Mouse (Mus musculus) embryo, embryonic 9.5 days (tissue): Measurements from ENCODE around the gene Kremen2.
"Not testable (repeated sequence)": the region's sequence is repeated elsewhere in the genome, so short reads cannot be mapped to it uniquely, and the experiment has no call there.

ENCODE experiments used
- DNase-seq: peaks from one replicate; pipeline ENCODE4 v3.0.0-alpha.2; 2017; ENCODE audit errors: extremely low spot score

Kremen2 gene

DNA sequence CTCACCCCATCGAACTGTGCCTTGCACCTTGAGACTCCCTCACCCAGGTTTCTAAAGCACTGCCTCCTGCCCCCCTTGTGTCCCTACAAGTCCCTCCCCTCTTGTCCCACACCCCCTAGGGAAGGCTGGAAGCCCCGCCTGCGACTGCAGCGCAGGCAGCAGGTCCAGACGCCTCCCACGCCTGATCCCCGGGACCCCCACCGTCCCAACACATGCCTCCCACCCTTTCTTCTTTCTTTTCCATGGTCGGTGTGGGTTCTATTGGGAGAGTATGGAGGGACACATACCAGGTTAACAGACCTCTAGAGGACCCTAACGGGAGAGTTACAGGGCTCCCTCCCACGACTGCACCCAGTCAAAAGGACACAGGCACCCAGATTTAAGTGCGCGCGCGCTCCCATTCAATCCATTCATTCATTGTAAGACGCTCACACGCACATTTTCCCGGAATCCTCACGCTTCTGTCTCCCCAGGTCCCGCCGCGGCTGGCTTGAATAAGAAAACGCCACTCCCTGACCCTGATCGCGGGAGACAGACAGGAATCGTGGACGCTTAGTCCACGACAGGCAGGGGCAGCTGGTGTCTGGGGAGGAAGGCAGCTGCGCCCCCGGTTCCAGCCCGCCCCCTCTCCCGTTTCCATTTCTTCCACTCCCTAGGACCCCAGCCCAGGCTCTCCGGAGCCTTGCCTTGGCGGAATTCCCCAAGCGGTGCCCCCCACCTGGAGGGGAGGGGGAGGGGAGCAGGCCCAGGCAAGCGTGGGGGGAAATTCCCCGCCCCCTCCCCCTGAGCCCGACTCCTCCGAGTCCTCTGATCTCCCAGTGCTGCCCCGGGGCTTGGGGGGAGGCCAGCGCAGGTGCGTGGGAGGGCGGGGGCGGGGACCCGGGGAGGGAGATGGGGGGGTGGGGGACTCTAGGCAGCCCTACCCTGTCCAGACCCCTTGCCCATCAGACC lies at the start of gene Kremen2:
Kremen2 (minus strand) TSS at position 533 of the 951 bp plus-strand sequence.
- peak; percentile 29 for DNase-seq

DNA sequence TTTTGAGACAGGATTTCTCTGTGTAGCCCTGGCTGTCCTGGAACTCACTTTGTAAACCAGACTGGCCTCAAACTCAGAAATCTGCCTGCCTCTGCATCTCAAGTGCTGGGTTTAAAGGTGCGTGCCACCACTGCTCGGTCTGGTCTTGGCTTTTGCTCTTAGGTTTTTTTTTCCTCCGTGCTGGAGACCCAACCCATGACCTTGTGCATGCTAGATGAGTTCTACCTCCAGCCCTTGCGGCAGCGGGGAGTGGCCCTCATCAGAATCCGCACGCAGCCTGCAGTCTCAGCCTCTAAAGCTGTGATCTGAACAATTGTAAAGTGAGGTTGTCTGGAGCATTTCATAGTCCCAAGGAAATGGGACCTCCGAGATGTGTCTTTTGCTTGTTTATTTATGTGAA lies 49.7 kb upstream of the Kremen2 start:
- no peak for DNase-seq

DNA sequence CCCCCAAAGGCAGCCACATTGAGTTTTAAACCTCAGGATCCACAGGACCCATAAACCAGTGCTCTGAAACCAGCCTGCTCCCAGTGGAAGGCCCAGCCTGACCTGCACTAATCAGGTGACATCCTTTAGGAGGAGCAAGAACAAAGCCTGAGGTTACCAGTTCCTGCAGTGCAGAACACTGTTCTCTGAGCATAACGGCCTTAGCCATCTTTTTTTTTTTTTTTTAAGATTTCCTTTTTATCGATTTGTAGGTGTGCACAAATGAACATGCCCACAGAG lies 45.4 kb upstream of the Kremen2 start:
- no peak for DNase-seq

DNA sequence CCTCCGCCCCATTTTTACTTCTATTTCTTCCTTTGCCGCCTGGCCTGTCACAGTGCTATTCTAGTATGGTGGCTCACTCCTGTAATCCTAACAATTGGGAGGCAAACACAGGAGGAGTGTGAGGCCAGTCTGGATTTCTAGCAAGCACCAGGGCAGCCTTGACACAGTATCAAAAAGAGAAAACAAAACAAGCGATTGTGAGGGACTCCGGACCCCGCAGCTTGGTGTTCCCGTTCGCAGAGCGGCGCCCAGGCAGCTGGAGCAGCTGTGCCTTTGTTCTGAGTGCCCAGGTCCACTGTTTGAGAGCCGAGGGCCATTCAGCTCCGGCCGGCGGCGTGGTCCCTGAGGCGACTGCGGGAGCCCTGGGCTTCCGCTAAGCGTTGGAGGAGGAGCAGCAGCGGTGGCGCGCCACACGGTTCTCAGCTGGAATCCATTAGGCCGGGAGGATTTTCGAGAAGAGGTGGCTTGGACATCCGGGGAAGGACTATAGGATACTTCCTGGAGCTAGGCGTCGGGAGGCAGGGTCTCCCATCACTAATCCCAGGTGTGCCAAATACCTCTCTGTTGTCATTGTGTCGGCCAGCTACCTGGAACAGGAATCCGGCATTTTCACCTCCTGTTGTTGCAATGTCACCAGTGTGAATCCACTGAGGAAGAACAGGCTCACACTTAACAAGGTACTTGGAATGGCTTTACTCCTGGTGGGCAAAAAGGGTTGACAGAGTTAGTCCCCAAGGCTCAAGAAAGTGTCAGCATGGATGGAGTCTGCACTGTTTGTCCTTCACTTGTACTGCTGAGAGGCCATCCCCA lies 44.8 kb upstream of the Kremen2 start, which contains the start of gene Srrm2:
Srrm2 (plus strand) TSS at position 264 of the 810 bp plus-strand sequence.
- peak; percentile 79 for DNase-seq

DNA sequence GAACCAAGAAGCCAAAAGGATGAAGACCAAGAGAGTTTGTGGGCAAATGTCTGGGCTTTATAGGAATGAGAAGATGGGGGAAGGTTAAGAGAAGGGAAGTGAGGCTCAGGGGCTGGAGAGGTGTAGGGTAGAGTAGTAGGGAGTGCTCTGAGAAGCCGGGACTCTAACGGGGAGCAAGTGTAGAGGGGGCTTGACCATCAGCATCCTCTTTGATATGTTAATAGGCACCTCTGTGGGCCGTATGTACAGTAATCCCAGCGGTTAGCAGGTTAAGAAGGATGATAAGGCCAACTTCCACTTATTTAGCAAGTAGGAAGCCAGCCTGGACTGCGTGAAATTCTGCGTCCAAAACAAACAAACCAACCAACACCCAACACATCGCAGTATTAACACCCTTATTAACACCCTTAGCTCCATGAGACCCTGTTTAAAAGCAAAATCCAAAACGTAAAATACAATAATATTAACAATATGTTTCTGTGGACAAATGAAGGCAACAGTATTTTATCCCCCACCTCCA lies 44.2 kb upstream of the Kremen2 start:
- no peak for DNase-seq

DNA sequence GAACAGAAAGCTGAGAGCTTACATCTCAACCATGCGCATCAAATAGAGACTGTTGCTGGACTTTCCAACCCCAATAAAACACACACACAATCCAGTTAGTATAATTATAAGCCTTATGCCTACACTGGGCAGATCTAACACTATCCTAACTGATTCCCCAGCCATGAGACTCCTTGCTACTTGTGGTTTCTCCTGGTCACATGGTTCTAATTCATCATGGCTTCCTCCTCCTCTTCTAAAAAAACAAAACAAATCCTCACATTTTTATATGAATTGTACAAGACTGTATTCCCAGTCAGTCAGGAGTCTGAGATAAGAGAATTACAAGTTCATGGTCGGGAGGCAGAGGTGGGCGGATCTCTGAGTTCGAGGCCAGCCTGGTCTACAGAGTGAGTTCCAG lies 43.3 kb upstream of the Kremen2 start:
- DNase-seq: no peak

DNA sequence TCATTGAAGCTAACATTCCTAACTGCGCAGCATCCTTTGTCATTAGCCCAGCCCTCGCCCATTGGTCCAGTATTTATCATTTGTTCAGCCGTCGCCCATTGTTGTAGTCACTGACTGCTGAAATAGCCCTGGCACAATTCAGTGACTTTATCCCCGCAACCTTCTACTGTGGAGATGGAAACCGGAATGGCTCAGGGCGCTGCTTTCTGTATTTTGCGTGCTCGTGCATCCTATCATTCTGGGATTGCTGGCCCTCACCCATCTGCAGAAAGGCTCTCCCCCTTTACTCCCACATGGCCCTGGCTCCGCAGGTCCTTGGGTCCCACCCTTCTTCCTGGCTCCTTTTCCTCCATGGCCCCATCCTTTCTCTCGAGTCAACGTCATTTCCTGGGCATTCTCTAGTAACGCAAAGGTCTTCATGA lies 40.9 kb upstream of the Kremen2 start:
- peak; percentile 39 for DNase-seq

DNA sequence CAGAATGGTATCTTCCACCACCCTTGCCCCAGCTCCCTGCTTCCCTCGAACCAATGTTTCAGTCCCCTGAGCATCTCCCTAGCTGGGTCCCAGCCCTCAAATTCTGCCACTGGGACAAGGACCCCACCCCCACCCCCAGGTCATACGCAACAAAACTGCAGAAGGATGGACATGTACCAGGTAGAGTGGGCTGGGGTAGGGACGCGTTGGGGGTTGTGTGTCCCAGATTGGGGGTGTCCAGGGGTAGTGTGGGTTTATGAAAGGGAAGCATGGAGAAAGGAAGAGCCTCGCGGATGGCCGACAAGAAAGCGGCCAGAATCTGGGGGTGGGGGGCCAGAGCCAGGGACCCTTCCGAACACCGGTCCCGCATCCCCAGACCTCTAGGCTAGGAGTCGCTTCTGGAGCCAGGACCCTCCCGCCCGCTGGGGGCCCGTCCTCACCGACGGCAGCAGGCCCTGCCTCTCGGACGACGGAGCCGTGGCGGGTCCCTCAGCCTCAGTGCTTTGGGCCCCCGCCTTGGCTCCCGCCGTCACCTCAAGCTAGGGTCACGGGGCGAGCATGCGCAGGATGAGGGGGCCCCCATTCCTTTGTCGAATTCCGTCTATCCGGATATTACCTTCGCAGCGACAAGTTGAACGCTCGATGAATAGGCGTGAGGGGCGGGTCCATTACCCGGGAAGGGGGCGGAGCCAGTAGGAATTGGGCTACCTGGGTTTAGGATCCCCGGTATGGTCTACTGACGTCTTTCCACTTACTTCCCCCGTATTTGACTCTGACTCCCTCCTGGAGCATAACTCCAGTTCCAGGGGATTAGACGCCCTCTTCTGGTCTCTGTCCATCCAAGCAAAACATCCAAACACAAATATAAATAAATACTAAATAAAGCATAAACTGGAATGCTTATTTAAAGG lies 40.2 kb upstream of the Kremen2 start, which contains the start of gene Flywch2:
Flywch2 (minus strand) TSS at position 521 of the 911 bp plus-strand sequence.
- DNase-seq: peak; percentile 80

DNA sequence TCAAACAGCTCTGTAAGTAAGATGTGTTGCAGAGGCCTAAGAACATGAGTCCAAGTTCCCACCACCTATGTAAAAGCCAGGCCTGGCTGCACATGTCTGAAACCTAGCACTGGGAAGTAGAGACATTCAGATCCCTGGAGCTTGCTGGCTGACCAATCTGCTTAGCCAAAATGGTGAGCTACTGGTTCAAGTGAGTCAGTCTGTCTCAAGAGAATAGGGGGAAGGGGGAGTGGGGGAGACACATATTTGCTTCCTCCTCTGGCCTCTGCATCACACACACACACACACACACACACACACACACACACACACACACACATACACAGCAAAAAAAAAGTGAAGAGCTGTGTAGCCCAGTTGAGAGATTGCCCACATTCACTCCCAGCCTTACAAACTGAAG lies 37.7 kb upstream of the Kremen2 start:
- DNase-seq: no peak

DNA sequence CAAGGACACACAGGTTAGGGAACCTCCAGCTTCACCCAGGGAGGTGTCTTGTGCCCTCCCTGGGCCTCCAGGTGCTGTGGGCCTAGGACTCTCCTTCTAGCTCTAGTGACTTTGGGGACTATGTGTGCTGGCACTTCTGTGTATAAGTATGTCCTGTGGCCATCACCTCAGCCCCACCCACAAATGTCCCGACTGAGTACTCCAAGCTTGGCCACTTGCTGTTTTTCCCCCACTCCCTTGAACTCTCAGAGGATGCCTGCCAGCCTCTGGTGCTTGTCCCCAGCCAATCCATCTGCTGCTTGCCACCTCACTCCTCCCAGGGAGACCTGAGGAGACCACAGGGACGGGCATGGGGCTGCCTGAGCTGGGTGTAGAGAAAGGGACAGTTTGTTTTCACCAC lies 32.8 kb upstream of the Kremen2 start:
- no peak for DNase-seq

DNA sequence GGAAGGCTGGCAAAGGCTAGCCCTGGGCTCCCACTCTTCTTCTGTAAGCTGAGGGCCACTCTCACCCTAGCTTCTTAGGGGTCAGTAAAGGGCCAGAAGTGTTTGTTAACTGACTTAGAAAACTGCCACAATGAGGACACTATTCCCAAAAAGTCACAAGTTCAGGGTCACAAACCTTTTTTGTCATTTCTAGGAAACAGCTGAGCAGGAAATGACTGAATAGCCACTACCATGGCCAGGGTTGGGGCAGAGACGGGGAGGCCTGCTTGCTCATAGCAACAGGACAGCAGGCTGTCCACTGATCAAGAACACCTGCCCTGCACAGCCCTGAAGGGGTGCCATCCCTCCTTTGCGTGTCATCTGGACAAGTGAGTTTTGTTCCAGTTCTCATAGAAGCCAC lies 31.5 kb upstream of the Kremen2 start:
- no peak for DNase-seq

DNA sequence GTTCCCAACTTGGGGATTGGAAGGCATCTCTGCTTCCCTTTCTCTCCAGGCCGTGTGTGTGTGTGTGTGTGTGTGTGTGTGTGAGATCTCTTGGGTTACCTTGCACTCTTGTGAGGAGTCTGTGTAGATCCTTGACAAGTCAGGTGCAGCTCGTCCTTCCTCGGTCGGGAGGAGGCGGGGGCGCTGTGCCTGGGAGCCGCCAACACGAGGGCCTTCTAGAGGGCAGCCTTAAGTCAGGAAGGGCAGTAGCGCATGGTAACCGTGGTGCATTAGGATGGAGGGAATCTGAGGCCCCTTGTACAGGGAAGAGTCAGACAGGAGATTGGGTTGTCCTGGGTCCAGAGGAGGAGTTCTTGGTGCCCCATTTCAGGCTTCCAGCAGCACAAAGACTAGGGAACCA lies 30.6 kb upstream of the Kremen2 start:
- DNase-seq: no peak

DNA sequence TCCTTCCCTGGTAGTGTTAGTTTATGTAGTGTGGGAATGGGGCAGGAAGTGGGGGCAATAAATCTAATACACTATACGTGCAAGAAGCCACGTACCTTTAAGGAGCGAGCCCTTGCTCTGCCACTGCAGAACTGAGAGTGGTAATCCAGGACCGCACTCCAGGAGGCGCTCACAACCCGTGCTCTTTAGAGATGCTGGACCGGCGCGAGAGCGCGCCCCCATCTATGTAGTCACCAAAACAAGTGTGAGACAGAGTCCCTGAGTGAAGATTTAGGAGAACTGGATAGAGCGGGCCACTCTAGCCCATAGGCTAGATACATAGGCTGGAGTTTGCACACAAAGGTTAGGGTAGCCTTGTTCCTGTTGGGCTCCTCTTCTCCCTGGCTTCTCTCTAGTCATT lies 28.5 kb upstream of the Kremen2 start:
- DNase-seq: peak; percentile 79

DNA sequence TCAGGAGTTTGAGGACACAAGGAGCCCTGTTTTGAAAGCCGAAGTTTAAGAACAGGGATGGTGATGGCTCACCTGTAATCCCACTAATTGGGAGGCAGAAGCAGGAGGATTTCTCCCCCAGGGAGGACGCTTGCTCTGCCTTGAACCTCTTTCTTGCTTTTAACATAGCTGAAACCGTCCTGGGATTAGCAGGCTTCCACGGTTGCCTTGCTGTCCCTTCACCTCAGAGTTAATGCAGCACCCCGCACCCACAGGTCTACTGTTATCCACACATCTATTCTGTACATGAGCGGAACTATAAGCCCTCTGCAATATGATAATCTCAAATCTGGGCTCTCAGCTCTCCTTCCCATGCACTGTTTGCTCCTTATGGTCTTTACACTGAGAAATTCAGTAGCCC lies 28.0 kb upstream of the Kremen2 start:
- DNase-seq: no peak

DNA sequence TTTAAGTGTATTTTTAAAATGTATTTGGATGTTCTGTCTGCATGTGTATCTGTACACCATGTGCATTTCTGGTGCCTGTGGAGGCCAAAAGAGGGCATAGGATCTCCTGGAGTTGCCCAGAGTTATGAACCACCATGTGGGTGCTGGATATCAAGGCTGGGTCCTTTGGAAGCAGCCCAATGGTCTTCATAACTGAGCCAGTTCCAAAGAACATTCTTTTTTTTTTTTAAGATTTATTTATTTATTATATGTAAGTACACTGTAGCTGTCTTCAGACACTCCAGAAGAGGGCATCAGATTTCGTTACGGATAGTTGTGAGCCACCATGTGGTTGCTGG lies 26.6 kb upstream of the Kremen2 start:
- DNase-seq: not testable (repeated sequence)

DNA sequence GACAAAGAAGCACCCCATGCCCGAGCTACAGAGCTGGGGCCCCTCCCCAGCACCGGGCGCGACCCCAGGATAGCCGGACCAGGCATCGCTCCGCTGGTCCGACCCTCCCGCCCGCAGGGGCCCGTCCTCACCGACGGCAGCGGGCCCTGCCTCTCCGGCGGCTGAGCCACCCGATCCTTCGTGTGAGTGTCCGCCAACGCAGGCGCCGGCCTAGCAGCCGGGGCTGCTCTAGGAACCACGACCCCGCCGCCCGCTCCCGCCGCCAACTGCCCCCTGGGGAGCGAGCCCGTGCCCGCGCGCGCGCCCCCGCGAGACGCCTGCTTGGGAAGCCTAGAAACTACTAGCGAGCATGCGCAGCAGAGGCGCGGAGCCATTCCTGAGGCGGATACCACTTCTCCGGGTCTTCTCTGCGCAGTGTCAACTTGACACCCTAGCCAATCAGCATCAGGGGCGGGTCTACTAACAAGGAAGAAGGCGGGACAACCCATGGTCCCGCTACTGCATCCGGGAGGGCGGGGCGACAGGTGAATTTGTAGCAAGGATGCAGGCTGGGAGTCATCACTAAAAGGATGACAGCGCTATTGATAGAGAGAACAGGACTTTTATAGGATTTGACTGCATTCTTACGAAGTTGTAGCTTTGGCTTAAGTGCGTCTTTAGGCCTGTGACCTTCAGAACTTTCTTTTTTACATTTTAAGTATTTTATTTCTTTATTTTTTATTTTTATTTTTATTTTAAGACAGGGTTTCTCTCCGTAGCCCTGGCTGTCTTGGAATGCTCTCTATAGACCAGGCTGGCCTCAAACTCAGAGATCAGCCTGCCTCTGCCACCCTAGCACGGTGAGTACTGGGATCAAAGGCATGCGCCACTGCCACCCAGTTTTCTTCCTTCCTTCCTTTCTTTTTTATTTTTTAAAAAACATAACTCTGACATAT lies 25.9 kb upstream of the Kremen2 start, which contains the start of gene Flywch1:
Flywch1 (minus strand) TSS at position 319 of the 935 bp plus-strand sequence.
- peak; percentile 99 for DNase-seq

DNA sequence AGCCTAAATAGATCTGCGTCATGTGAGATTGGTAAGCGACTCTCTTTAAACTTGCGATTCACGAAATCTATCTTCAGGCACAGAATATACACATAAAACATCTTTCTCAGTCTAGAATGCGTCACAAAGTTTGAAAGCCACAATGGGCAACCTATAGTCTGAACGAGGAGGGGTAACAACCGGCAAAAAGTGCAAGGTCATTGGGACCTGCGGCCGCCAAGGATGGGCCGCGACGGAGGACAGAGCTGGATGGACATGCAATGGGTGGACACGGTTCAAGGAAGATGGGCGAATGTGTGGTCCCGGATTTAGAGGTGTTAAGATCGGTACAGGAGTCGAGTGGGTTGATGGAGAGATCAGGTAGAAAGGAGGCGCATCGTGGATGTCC lies 25.3 kb upstream of the Kremen2 start:
- no peak for DNase-seq

DNA sequence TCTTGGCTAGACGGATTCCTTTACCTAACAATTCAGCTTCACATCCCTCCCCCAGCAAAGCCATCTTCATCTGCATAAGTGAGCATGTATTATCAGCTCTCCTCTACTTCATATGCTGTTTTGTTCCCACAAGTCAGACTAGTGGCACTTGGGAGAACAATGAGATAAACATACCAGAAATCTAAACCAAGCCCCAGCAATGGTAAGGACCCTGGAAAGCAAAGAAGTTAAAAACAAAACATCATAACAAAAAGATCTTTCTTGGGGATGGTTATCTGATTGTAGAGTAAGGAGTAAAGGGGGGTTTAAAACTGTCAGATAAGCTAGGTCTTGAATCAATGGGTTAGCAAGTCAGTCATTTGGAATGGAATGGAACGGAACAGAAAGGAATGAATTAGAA lies 24.9 kb upstream of the Kremen2 start:
- no peak for DNase-seq

DNA sequence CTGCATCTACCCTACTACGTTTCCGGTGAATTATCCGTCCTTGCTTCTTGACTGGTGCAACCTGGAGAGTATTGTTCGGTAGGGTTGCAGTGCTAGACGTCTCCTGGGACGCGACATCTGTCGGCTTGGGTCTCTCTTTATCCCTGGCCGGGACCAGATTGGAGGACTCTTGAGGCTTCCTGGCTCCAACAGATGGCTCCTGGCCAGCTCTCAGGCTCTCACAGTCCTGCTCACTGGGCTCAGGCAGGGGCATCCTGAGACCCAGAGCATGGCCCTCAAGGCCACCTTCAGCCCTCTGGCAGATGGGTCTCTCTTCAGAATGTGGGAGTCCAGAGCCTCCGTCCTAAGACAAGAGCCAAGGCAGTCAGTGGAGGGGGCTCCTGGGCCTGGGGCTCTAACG lies 17.3 kb upstream of the Kremen2 start:
- no peak for DNase-seq

DNA sequence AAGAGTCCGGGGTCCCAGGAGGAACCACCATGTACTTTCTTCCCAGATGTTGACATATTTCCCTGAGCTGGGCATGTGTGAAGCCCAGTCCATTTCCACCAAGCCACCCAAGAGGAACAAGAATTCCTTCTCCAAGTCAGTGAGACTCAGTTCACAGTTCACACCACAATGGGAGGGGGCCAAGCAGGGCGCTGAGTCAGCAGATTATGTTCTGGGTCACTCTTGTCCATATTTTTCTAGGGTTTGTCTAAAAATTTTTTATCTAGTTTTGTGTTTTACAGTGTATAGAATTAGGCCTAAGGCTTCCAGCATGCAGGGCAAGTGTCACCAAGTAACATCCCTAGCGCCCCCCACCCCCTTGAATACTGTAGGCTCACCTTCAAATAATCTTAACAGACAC lies 15.5 kb upstream of the Kremen2 start:
- no peak for DNase-seq
